Mouse (Mus musculus) olfactory bulb, adult 2 months (tissue): Measurements from ENCODE around the gene Palld.

ENCODE experiments used
- CTCF ChIP-seq: fragments of 200-500 bp; IDR thresholded peaks from 2 replicates; pipeline ENCODE4 v1.5.1; 2012; ENCODE audit warnings: low read depth, mild to moderate bottlenecking, low read length, moderate library complexity; ENCODE audit not compliant: insufficient read depth
- POLR2A ChIP-seq: fragments of 200-500 bp; IDR thresholded peaks from 2 replicates; pipeline ENCODE4 v1.6.1; 2012; ENCODE audit warnings: mild to moderate bottlenecking, low read depth, low read length, moderate library complexity; ENCODE audit not compliant: insufficient read depth

DNA sequence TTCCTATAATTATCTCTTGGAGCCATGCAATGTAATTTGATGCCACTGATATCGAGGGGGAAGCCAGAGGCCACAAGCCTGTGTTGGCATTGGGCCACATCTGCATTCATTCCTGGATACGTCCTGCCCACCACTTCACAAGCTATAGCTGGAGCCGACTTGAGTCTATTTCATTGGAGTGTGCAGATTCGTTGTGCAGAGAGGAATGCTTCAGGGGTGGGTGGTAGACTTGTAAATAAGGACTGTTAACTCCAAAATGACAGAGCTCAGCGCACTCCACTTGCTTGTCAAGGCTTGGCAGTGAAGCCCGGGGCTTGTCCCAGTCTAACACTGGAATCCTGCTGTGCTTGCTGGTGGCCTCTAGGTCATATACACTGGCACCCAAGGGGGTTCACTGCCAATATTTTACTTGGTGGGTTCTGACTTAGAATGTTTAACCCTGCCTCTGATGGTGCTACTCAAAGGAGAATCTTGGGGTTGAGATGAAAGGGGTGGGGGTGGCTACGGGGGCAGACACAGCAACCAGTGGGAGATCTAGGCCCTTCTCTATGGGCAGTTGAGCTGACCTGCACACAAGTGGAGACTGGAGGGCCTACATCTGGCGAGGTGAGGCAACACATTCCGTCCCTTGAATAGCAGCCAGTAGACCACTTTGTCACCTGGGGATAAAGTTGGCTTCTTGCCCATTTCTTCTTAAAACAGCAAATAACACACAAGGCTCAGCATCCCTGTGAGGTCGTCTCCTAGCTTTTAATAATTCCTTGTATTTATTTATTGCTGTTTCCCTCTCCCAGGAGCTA lies 157.1 kb downstream of the Palld start:
- TF ChIP-seq CTCF = no peak
- TF ChIP-seq POLR2A = no peak
